Mouse (Mus musculus) ovary, postnatal 36 days (tissue): ENCODE measurements around the gene Arl15.

Experiments used
- DNase-seq: peaks from one replicate; pipeline ENCODE4 v3.0.0; 2022; ENCODE audit warnings: low spot score, mixed read lengths

The Arl15 gene

DNA sequence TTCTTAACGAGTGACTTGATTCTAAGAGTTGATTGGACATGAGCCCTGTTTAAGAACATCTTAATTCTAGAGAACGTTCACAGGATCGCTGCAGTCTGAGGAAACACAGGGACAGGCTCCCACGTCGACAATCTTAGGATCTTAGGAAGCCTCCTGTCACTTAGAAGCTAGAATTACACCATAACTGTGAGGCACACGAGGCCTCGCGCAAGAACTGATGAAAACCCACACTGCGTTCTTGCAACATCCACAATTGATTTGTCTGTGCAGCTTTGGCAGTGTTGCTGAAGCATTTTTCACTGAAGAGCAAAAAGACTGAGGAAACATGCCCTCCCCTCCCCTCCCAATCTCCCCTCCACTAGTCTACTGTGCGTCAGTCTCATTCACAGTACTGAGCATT lies 196.4 kb downstream of the Arl15 start:
- no peak for DNase-seq

DNA sequence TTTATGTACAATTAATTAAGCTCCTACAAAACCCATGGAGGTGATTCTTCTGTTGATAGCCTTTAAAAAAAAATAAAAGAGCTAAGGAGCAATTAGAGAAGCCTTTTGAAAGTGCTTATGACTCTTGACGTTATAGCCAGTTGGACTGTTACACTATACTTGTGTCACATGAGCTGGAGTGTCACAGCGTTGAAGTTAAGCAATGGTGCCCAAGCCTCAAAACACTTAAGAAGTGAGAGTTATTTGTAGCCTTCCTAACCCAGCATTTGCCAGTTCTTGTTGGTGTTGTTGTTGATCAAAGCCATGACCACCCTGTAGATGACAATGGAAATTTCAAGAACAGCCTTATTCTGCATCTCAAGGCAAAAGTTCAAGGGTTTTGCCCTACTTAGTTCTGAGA lies 198.8 kb downstream of the Arl15 start:
- DNase-seq: no peak

DNA sequence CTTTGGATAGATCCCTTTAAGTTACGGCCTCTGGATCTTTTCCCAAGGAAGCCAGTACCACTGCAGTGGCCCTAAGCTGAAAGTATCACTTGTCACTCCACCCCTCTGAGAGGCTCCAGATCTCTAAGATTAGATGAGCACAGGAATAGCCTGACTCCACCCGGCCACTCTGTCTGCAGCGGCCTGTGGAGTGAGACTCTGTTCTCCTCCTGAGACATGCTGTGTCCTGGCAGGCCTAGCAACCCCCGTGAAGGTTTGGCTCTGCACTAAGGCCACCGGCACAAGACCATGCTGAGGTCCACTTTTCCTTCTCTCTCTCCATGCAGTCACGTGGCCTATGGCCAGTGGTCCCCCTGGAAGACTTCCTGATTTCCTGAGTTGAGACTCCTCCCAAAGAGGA lies 200.3 kb downstream of the Arl15 start:
- no peak for DNase-seq

DNA sequence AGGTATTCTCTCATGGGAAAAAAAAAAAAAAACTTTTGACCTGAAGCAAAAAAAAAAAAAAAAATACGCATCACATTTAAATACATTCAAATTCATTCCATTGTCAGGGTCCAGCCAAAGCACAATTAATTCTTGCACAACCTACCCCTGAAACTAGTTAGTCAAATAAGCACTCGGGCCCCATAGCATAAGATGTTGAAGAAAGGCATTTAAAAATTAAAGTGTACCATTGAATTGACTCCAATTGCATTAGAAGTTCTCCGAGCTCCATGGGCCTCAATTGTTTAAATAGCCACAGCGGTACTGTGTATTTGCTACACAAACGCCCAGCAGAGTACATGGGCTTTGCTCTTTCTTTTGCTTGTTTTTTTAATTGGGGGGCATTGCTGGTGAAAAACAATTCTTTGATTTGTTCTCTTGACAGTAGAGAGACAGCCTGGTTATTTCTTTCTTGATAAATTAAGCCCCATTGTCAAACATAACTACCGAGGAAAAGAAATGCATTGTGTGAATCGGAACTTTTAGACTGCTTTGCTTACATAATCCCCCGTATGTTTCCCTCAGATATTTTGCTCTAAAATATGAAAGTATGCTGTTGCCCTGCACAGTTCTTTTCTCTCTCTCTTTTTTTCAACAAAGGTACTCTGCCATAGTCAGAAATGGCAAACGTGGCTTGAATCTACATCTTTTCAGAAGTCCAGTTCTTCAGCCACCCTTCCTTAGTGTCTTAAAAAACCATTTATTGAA lies 201.4 kb downstream of the Arl15 start:
- DNase-seq: no peak

DNA sequence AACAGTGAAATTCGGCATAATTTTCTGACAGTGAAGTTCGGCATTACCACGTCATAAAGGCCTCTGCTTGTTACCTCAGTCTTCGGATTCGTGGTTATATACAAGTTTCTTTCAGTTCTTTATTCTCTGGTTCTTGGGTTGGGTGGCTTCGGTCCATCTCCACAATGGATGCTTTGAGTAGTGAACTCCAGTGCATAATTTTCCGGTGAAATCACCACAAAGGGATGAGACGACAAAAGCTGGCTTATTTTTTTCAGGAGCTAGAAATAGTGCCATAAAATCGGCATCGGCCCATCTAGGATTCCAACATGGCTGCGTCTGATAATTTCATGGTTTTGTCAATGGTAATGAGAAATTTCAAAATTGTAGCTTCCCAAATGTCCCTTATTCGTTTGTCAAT lies 204.5 kb downstream of the Arl15 start:
- no peak for DNase-seq

GRCm38 (mm10) chr13:114003463-114003862 lies 209.2 kb downstream of the Arl15 start:
- DNase-seq: no peak

DNA sequence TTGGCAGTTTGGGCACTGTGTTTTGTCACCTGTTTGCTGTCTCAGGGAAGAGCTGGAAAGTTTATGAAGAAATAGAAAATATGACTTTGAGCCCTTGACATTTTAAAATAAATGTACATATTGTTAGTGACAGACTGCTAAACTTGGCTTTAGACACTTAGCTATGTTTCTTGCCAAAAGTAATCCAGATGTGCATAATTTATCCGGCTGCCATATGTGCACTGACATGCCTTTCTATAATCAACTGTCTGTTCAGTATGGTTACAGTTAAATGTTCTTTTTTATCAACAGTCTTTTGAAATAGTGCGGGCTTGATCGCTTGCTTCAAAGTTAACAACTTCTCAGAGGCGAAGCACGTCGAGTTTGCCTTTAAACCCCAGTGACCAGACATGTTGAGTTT lies 209.9 kb downstream of the Arl15 start:
- DNase-seq: no peak

DNA sequence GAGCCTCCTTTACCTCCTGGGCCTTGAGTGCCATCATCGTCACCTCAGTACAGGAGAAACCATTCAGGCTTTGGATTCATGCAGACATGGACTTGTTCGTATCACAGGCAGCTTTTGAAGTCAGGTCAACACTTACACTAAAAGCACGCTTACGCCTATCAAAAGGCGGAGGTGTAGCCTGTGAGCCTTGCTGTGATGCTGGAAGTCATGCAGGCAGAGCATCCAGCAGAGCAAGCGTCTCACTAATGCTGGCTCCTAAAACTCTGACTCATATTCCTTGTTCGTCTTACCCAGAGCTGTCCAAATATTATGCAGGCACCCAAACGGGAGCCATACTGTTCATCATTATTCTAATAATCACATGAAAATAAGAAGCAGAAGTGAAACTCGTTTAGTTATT lies 215.5 kb downstream of the Arl15 start:
- no peak for DNase-seq

DNA sequence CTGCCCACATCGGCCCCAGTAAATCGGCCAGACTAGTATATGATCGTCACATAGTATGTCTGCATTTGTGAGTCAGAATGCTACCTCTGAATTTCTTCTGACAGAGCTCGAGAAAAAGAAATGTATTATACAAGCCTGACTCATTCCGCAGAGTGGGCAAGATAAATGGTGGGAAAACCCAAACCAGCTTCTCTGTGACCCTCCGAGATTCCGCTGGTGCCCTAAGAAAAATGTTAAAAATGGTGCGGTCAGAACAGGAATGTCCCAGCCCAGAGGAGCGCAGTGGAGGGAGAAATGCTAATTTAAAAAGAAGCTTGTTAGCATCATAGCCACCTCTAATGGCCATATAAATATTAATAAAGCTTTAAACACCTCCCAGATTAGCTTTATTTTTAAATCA lies 216.2 kb downstream of the Arl15 start:
- no peak for DNase-seq

DNA sequence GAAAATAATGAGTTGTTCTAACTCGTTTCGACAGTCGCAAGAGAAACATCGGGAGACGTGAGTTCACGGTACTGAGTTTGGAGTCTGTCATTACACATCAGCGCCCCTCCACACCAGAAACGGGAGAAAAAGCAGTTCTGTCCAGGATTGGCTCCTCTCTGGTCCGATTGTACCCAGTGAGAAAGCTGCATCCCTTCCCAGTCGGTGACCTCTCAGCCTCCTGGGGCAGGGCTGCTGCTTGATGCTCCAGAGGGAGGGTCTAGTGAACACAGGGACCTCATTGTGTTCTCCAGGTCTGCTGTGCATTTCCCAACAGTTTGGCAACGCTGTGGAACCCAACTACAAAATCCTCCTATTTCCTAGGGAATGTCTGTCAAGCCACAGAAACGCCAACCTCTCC lies 216.7 kb downstream of the Arl15 start:
- DNase-seq: no peak

- no peak for DNase-seq
Measured at GRCm38 (mm10) chr13:114017928-114018327, 223.6 kb downstream of the Arl15 start.

DNA sequence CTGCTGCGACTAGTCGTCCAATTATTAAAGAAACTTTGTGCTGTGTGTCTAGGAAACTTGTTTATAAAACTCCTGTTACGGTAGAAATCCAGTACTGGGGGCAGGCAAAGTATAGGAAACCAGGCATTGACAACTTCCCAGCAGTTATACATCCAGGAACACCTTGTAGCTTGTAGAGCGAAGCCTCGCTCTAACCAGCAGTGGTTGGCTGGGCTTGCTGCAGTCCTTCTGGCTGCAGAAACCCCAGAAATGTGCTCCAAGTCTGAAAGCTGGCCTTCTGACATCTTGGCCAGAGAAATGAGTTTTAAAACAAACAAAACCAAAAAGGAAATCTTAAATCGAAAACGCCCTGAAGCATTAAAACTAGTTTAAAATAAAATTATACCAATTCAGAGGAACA lies 229.2 kb downstream of the Arl15 start:
- no peak for DNase-seq

DNA sequence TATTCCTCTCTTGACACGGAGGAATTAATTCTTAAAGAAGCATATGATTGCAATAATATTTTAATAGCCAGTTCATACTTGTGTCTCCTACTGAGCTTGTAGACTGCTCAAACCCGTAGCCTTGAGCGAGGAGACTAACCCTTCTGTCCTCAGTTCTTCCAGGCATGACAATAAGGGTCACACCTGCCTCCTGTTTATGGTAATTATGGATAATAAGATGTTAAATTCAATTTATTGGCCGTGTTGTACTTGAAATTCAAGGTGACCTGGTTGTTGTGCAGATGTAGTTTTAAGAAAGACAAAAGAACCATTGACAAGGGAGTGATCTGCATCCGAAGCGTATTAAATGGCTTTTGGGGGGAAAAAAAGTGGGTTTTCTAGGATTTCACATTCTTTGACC lies 232.0 kb downstream of the Arl15 start:
- DNase-seq: no peak

DNA sequence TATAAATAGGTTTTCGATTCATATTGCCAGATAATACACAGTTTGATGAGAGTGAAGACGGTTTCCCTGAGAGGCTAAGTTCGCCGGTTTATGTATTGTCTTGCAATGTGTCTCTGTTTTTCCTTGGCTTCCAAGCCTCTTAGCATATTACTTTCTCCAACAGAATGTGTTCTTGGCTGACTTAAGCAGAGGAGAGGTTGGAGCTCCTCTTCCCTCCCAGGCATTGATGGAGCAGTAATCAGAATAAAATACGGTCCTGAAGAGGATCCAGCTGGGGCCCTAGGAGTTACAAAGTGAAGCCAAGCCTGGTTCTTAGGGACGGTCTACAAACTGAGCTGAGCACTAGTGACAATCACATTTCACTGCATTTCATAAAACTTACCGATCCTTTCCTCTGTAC lies 232.4 kb downstream of the Arl15 start:
- DNase-seq: no peak

- no peak for DNase-seq
Measured at GRCm38 (mm10) chr13:114048071-114048470, 253.8 kb downstream of the Arl15 start.

GRCm38 (mm10) chr13:114048688-114049087 lies 254.4 kb downstream of the Arl15 start:
- no peak for DNase-seq

DNA sequence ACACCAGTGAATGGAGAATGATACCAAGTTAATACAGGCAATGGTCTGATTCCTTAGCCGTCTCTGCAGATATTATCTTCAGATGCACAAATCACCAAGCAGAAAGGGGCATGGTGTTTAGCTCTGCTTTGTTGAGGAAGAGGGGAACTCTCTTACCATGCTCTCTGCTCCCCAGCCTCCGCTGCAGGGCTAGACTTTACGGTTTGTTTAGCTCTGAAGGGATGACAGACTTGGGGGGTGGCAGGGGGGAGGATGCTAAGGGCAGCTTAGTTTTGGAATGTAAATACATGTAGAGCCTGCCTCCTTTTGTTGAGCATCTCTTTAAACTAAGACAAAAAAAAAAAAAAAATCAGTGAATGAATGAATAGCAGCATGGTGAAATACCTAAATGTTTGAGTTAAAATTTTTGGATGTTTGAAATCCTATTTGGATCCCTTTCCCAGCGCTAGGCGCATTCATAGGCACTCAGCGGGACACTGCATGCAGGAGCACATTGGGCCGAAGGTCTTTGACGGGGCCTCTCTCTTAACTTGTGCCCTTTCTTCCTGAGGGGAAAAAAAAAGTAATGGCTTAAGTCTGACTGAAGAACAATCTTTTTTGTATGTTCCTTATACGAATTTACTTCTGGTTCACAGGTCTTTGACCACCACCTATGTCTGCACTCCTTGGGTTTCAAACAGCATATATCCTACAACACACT lies 257.0 kb downstream of the Arl15 start:
- DNase-seq: no peak

GRCm38 (mm10) chr13:114052426-114053205 lies 258.3 kb downstream of the Arl15 start:
- DNase-seq: no peak

- no peak for DNase-seq
Measured at GRCm38 (mm10) chr13:114053261-114053660, 259.0 kb downstream of the Arl15 start.

GRCm38 (mm10) chr13:114055686-114056085 lies 261.4 kb downstream of the Arl15 start:
- no peak for DNase-seq

DNA sequence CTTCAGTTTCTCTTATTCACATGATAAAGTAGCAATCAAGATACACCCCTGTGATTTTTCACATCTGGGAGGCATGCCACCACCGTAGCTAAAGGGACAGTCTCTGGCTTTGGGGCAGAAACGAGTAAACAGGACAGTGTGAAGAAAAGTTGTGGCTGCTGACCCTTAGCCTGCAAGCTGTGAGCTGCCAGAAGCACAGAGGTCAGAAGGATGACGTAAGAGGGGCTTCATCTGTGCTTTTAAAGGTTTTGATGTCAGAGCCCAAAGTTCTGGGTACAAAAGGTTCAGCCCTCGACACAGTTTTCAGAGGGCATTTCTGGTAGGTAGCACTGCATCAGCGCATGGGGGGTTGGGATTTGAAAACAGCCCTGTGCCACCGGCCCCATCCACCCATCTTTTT lies 266.0 kb downstream of the Arl15 start:
- DNase-seq: no peak

DNA sequence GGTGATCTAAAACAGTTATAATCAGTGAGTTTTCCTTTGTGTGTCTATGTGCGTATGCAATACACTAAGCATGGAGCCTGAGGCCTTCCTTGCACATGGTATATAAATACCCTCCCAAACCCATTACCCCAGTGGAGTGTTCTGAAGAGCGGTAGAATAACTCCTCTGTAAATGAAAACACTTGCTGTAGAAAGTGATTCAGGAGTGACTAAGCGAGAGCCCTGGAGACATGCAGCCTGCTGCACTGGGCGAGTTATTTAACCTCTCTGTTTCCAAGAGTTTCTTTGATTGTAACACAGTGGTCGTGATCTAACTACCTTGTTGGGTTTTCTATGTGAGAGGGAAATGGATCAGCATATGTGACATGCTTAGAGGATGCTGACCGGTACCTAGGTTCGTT lies 266.9 kb downstream of the Arl15 start:
- DNase-seq: no peak

DNA sequence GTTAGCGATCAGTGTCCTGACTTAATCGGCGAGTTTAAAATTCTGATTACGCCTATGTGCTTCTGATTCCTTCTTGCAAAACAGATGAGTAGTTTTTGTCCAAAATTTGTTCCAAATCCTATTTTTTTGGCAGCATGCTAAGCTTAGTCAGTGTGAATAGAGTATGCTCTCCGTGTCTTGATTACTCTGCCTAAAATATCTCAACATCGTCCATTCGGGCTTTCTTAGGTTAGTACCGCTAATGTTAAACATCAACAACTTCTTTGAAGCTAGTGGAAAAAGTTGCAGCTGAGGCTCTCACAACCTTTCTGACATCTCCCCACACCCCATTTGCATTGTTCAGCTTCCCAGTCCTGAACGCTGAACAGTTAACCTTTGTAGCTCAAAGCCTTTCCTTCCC lies 269.8 kb downstream of the Arl15 start:
- no peak for DNase-seq
